Mouse (Mus musculus) testis, adult 2 months (tissue): ENCODE data around the gene Olfr545. TPM values are rescaled to one million over a fixed set of nuclear protein-coding genes. Genes with fewer than 3 reads are reported as not detected.
"Not testable (repeated sequence)": the region's sequence is repeated elsewhere in the genome, so short reads cannot be mapped to it uniquely, and the experiment has no call there.

Experiments used
- H3K27ac ChIP-seq: fragments of 200-500 bp; 2 replicates; pipeline ENCODE4 v1.5.1; 2012; ENCODE audit warnings: low read depth, low read length; ENCODE audit not compliant: control insufficient read depth, insufficient read depth
- H3K27me3 ChIP-seq: fragments of 200-500 bp; 2 replicates; pipeline ENCODE4 v1.6.1; 2012; ENCODE audit warnings: mild to moderate bottlenecking, low read length, moderate library complexity; ENCODE audit not compliant: control insufficient read depth, insufficient read depth
- H3K36me3 ChIP-seq: fragments of 200-500 bp; 2 replicates; pipeline ENCODE4 v1.6.1; 2012; ENCODE audit warnings: mild to moderate bottlenecking, low read length; ENCODE audit not compliant: control insufficient read depth, insufficient read depth
- H3K4me1 ChIP-seq: fragments of 200-500 bp; 2 replicates; pipeline ENCODE4 v1.6.1; 2012; ENCODE audit warnings: low read length; ENCODE audit not compliant: control insufficient read depth, insufficient read depth
- H3K4me3 ChIP-seq: fragments of 200-500 bp; 2 replicates; pipeline ENCODE4 v1.5.1; 2012; ENCODE audit warnings: low read depth, mild to moderate bottlenecking, low read length, moderate library complexity, mixed read lengths; ENCODE audit not compliant: control insufficient read depth
- CTCF ChIP-seq: fragments of 200-500 bp; IDR thresholded peaks from 2 replicates; pipeline ENCODE4 v1.5.1; 2012; ENCODE audit warnings: low read depth, mild to moderate bottlenecking, inconsistent platforms, low read length, moderate library complexity; ENCODE audit not compliant: control insufficient read depth, insufficient read depth, insufficient replicate concordance
- POLR2A ChIP-seq: fragments of 200-500 bp; IDR thresholded peaks from 2 replicates; pipeline ENCODE4 v1.6.1; 2012; ENCODE audit warnings: low read depth, mild to moderate bottlenecking, inconsistent platforms, low read length, moderate library complexity; ENCODE audit not compliant: control insufficient read depth
- polyA plus RNA-seq: library from polyadenylated mRNA; depleted of rRNA; stranded (reverse); fragments of >200 nt; gene quantifications from 2 replicates; pipeline ENCODE4 v1.2.3, GENCODE M21; 2012

Olfr545 gene
- polyA plus RNA-seq, 1 experiment = not detected

DNA sequence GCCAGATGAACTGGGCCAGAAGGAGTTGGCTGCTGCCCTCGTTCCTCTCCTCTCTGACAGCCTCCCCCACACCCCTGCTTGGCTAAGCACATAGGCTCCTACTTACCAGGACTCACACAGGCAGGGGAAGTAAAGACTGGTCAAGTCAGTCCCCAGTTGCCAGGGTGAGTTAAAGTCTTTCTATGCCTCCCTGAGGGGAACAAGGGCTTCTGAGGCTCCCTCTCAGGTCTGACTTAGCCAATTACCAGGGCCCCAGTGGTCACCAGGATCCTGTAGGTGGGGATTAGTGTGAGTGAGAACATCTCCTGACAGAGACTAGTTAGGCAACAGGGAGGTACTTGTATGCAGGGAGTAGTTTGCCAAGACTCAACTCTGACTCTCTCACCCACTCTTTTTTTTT, 11.2 kb downstream of the Olfr545 start, which contains the start of gene Olfr544:
Gene Olfr544 (minus strand): TSS at position 153 of the 400 bp plus-strand sequence.
- Histone ChIP-seq H3K27me3 (no peaks in the 10 kb centered on the region), H3K27ac (no peak within 1 kb of the TSS), H3K4me3 (no peak within 1 kb of the TSS), H3K36me3 (no peaks in the 10 kb centered on the region), H3K4me1 (no peaks in the 10 kb centered on the region; the same call in 1 of the 2 replicates)
- no peak for TF ChIP-seq CTCF
- TF ChIP-seq POLR2A = no peak

- no peak overlapping the region for H3K27ac ChIP-seq
- H3K36me3 ChIP-seq = no peaks in the 10 kb centered on the region
- H3K4me3 ChIP-seq = no peak overlapping the region
- no peaks in the 10 kb centered on the region; the same call in 1 of the 2 replicates for H3K4me1 ChIP-seq
- no peaks in the 10 kb centered on the region for H3K27me3 ChIP-seq
- TF ChIP-seq CTCF (no peak), POLR2A (no peak)
These were observed 13.3 kb downstream of the Olfr545 start for GRCm38 (mm10) chr7:102486105-102486504.

- H3K4me1 ChIP-seq, H3K4me3 ChIP-seq, H3K27ac ChIP-seq, H3K36me3 ChIP-seq, H3K27me3 ChIP-seq: not testable (repeated sequence)
These were observed 14.6 kb downstream of the Olfr545 start for GRCm38 (mm10) chr7:102484766-102485165.

DNA sequence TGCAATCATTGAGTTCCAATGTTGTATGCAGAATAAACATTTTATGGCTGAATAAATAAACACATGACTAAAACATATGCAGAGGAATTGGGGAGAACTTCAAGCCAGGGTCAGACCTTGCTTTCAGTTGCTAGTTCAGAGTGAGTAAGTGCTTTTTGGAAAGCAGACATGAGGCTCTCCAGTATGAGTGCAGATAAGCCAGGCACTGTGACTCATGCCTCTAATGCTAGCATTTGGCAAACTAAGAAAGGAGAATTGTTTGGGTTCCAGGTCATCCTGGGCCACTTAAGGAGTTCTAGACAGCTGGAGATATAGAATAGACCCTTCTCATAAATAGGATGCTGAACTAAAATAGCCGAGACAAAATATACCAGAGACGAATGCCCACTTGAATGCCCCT, 15.7 kb downstream of the Olfr545 start:
- no peak overlapping the region for H3K4me3 ChIP-seq

GRCm38 (mm10) chr7:102481579-102481978, 17.8 kb downstream of the Olfr545 start, which contains the start of gene Olfr543:
Gene Olfr543, minus strand, starts transcription at chr7:102481679.
- no peaks in the 10 kb centered on the region for H3K27me3 ChIP-seq
- H3K4me1 ChIP-seq = peaks cover 2% of the 10 kb centered on the region; the same call in 1 of the 2 replicates
- no peak within 1 kb of the TSS for H3K4me3 ChIP-seq
- TF ChIP-seq CTCF (no peak), POLR2A (no peak)
- peak within 1 kb of the TSS; percentile 15; the same call in 1 of the 2 replicates for H3K27ac ChIP-seq
- H3K36me3 ChIP-seq = peaks cover 2% of the 10 kb centered on the region; the same call in 1 of the 2 replicates

More for the DNA sequence above, 15.7 kb downstream of the Olfr545 start:
- no peaks in the 10 kb centered on the region for H3K27me3 ChIP-seq
- H3K4me1 ChIP-seq = peaks cover 2% of the 10 kb centered on the region; the same call in 1 of the 2 replicates
- H3K36me3 ChIP-seq = no peaks in the 10 kb centered on the region
- no peak overlapping the region for H3K27ac ChIP-seq
- no peak for TF ChIP-seq CTCF
- no peak for TF ChIP-seq POLR2A

DNA sequence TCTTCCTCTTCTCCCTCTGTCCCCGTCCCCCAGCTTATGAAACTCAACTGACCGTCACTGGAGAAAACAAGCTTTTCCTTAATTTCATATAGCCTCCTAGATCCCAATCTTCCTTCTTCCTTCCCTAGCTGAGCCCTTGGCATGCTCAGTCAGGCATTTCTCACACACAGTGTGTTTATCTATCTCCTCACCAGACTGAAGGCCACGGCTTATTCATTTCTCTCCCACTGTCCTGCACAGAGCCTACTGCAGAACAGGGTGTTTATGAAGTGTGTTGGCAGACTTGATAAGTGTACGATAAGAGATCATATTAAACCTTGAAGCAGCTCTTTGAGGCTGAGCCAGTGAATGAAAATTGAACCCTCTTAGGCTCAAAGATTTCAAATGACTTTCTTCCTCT, 18.6 kb downstream of the Olfr545 start:
- 0 out of 2 replicates have a peak overlapping the region, but pooled peaks have one; percentile 15 for H3K27ac ChIP-seq
- TF ChIP-seq CTCF (no peak), POLR2A (no peak)
- peaks cover 2% of the 10 kb centered on the region; the same call in 1 of the 2 replicates for H3K36me3 ChIP-seq
- peaks cover 2% of the 10 kb centered on the region; the same call in 1 of the 2 replicates for H3K4me1 ChIP-seq
- no peak overlapping the region for H3K4me3 ChIP-seq
- H3K27me3 ChIP-seq = no peaks in the 10 kb centered on the region

DNA sequence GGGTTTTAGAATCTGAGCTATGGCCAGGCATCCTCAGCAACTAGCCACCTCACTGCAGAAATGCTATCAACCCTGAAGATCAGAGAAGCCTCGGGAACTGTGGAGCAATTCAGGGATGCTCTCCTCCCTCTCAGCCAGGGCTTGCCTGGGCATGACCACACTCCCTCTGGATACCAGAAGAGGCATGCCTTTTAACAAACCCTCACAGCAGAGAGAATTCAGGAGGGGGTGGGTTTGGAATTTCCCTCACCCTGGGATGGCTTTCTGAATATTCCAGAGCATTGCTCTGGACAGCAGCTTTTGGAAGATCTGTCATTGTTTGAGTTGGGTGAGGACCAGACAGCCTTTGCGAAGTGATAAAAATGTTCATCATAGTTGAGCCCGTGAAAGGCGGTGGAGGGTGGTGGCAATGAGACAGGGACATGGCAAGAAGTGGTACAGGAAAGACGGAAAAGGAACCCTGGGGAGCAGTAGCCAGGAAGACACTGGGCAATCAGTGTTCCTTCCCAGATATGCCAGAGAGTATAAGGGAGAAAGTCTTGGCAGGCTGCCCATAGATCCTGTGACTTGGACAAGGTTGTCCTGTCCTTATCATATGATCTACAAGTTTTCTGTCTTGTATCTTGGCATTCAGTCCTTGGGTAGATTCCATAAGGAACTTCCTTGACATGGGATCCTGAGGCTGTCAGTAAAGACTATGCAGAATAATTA, 19.9 kb downstream of the Olfr545 start:
- Histone ChIP-seq H3K36me3 (peaks cover 2% of the 10 kb centered on the region; the same call in 1 of the 2 replicates), H3K27ac (peak overlapping the region; percentile 59)

More for the DNA sequence above, 19.9 kb downstream of the Olfr545 start:
- H3K27me3 ChIP-seq = no peaks in the 10 kb centered on the region
- H3K4me3 ChIP-seq = no peak overlapping the region
- no peak for TF ChIP-seq POLR2A
- no peak for TF ChIP-seq CTCF
- H3K4me1 ChIP-seq = peaks cover 2% of the 10 kb centered on the region; the same call in 1 of the 2 replicates
